Mouse (Mus musculus): ENCODE results near the gene Olfr1183. TPM values are rescaled to one million over a fixed set of nuclear protein-coding genes. Genes with fewer than 3 reads are reported as not detected.
"Not testable (repeated sequence)": the region's sequence is repeated elsewhere in the genome, so short reads cannot be mapped to it uniquely, and the experiment has no call there.

The Olfr1183 gene
- not detected in 2 replicates for polyA plus RNA-seq (2014; fragmentation: Nextera tagmentation; extraction: Ambion mirVana)

DNA sequence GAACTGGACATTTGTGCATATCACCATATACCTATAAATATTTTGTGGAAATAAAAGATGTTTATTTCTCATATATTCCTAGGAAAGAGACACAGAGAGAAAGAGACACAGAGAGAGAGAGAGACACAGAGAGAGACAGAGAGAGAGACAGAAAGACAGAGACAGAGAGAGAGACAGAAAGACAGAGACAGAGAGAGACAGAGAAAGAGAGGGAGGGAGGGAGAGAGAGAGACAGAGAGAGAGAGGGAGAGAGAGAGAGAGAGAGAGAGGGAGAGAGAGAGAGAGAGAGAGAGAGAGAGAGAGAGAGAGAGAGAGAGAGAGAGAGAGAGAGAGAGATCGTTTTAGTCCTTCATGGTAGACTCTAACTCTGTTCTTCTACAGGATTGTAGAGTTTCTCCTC is at the start of gene Olfr1183:
Gene Olfr1183 (plus strand): TSS at position 301 of the 400 bp plus-strand sequence.
- not testable (repeated sequence) for H3K9ac ChIP-seq (ENCODE audit: low read length); H3K4me1 ChIP-seq (ENCODE audit: control insufficient read depth, insufficient read depth, low read length); H3K27ac ChIP-seq (ENCODE audit: low read depth, low read length); H3K9me3 ChIP-seq (replicated peaks; ENCODE audit: control insufficient read depth, low read length); H3K4me2 ChIP-seq (ENCODE audit: low read length); H3K36me3 ChIP-seq (ENCODE audit: control insufficient read depth, insufficient read depth, low read length); DNase-seq (ENCODE audit: low spot score); ATAC-seq; H3K4me3 ChIP-seq (ENCODE audit: low read depth, low read length); H3K27me3 ChIP-seq (replicated peaks; ENCODE audit: control insufficient read depth, insufficient read depth, low read length)
- WGBS = 89% methylated on average over 1 of the region's 1 CpGs

DNA sequence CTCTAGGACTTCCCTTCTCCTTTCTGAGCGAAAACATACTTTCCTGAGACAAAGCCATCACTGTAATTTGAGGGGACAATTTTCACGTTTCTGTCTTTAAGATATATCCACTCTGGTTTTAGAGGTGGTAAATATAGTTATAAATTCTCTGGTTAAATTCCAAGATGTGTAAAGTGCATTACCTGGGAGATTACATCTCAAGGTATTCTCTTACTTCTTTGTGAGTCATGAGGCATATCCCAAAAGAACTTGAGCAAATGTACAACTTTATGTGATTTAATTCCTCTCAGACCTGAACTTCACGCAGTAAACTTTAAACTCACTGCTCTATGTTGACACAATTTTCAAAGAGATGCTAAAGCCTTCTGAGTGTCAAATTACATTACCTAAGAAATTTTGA is 48.3 kb upstream of the Olfr1183 start, which contains the start of gene Olfr1179:
Gene Olfr1179 (minus strand): TSS at position 101 of the 400 bp plus-strand sequence.
- 82% methylated on average over 3 of the region's 3 CpGs for WGBS
- no peak for ATAC-seq

DNA sequence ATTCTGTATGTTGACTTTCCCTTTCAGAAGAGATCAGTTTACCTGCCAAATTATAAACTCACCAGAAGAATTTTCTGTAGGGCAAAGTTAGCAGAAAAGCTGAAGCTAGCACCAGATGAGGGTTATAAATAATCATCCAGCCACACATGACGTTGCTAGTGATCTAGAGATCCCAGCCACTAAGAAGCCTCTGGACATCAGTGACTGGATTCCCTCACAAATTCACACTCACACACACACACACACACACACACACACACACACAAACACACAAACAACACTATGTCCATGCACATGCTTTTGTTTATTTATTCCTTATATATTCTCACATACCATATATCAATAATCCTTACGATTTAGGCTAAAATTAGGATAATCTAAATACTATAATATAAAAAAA is 35.6 kb upstream of the Olfr1183 start, which contains the start of gene Olfr1180:
Gene Olfr1180 (minus strand): TSS at position 101 of the 400 bp plus-strand sequence.
- H3K27ac ChIP-seq (ENCODE audit: low read depth, low read length) = no peak within 1 kb of the TSS
- no peaks in the 10 kb centered on the region for H3K9me3 ChIP-seq (replicated peaks; ENCODE audit: control insufficient read depth, low read length)
- H3K9ac ChIP-seq (ENCODE audit: low read length) = no peak within 1 kb of the TSS
- DNase-seq (ENCODE audit: low spot score) = no peak
- ATAC-seq = no peak
- no peaks in the 10 kb centered on the region for H3K36me3 ChIP-seq (ENCODE audit: control insufficient read depth, insufficient read depth, low read length)
- no peaks in the 10 kb centered on the region for H3K27me3 ChIP-seq (replicated peaks; ENCODE audit: control insufficient read depth, insufficient read depth, low read length)
- H3K4me1 ChIP-seq (ENCODE audit: control insufficient read depth, insufficient read depth, low read length) = no peaks in the 10 kb centered on the region
- H3K4me3 ChIP-seq (ENCODE audit: low read depth, low read length) = no peak within 1 kb of the TSS
- no peak within 1 kb of the TSS for H3K4me2 ChIP-seq (ENCODE audit: low read length)
- 76% methylated on average over 2 of the region's 2 CpGs for WGBS

More for the DNA sequence above, 48.3 kb upstream of the Olfr1183 start, which contains the start of gene Olfr1179:
- H3K27me3 ChIP-seq (replicated peaks; ENCODE audit: control insufficient read depth, insufficient read depth, low read length) = no peaks in the 10 kb centered on the region
- H3K9me3 ChIP-seq (replicated peaks; ENCODE audit: control insufficient read depth, low read length) = no peaks in the 10 kb centered on the region
- no peak within 1 kb of the TSS for H3K27ac ChIP-seq (ENCODE audit: low read depth, low read length)
- H3K36me3 ChIP-seq (ENCODE audit: control insufficient read depth, insufficient read depth, low read length) = no peaks in the 10 kb centered on the region
- H3K9ac ChIP-seq (ENCODE audit: low read length) = no peak within 1 kb of the TSS
- no peak for DNase-seq (ENCODE audit: low spot score)
- no peak within 1 kb of the TSS for H3K4me3 ChIP-seq (ENCODE audit: low read depth, low read length)
- no peak within 1 kb of the TSS for H3K4me2 ChIP-seq (ENCODE audit: low read length)
- H3K4me1 ChIP-seq (ENCODE audit: control insufficient read depth, insufficient read depth, low read length) = no peaks in the 10 kb centered on the region

DNA sequence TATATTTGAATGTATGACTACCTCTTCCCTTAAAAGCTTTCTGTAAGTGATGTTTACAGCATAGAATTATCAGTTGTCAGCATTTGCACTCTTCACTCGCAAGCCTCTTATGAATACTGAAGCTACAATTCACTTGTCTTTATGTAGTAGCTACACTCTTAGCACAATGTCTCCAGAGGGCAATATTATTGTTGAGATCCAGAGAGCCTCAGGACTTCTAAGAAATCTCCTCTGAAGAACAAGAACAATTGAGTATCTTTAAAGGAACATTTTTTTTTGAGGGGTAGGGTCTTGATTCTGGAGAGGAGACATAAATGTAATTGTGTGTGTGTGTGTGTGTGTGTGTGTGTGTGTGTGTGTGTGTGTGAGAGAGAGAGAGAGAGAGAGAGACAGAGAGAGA is 28.6 kb upstream of the Olfr1183 start, which contains the start of gene Olfr1181:
Gene Olfr1181 (minus strand): TSS at position 101 of the 400 bp plus-strand sequence.
- H3K4me3 ChIP-seq (ENCODE audit: low read depth, low read length) = no peak within 1 kb of the TSS
- no peaks in the 10 kb centered on the region for H3K4me1 ChIP-seq (ENCODE audit: control insufficient read depth, insufficient read depth, low read length)
- H3K4me2 ChIP-seq (ENCODE audit: low read length) = no peak within 1 kb of the TSS
- DNase-seq (ENCODE audit: low spot score) (no peak), ATAC-seq (no peak)
- H3K27ac ChIP-seq (ENCODE audit: low read depth, low read length) = no peak within 1 kb of the TSS
- 91% methylated on average over 1 of the region's 1 CpGs for WGBS
- H3K36me3 ChIP-seq (ENCODE audit: control insufficient read depth, insufficient read depth, low read length) = no peaks in the 10 kb centered on the region
- no peaks in the 10 kb centered on the region for H3K9me3 ChIP-seq (replicated peaks; ENCODE audit: control insufficient read depth, low read length)
- no peak within 1 kb of the TSS for H3K9ac ChIP-seq (ENCODE audit: low read length)
- no peaks in the 10 kb centered on the region for H3K27me3 ChIP-seq (replicated peaks; ENCODE audit: control insufficient read depth, insufficient read depth, low read length)

DNA sequence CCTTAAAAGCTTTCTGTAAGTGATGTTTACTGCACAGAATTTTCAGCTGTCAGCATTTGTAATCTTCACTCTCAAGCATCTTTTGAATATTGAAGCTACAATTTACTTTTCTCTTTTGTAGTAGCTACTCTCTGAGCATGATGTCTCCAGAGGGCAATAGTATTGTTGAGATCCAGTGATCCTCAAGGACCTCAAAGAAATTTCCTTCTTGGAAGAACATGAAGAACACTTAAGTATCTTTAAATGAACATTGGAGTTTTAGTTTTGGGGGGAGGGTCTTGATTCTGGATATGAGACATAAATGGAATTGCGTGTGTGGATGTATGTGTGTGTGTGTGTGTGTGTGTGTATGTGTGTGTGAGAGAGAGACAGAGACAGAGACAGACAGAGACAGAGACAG is 5.6 kb upstream of the Olfr1183 start, which contains the start of gene Gm13757:
Gene Gm13757 (minus strand): TSS at position 101 of the 400 bp plus-strand sequence.
- Histone ChIP-seq H3K4me3 (ENCODE audit: low read depth, low read length) (no peak within 1 kb of the TSS), H3K36me3 (ENCODE audit: control insufficient read depth, insufficient read depth, low read length) (no peaks in the 10 kb centered on the region), H3K27me3 (replicated peaks; ENCODE audit: control insufficient read depth, insufficient read depth, low read length) (no peaks in the 10 kb centered on the region), H3K4me2 (ENCODE audit: low read length) (no peak within 1 kb of the TSS), H3K4me1 (ENCODE audit: control insufficient read depth, insufficient read depth, low read length) (no peaks in the 10 kb centered on the region), H3K27ac (ENCODE audit: low read depth, low read length) (no peak within 1 kb of the TSS), H3K9ac (ENCODE audit: low read length) (no peak within 1 kb of the TSS), H3K9me3 (replicated peaks; ENCODE audit: control insufficient read depth, low read length) (no peaks in the 10 kb centered on the region)
- no peak for ATAC-seq
- 100% methylated on average over 1 of the region's 1 CpGs for WGBS
- DNase-seq (ENCODE audit: low spot score) = no peak

DNA sequence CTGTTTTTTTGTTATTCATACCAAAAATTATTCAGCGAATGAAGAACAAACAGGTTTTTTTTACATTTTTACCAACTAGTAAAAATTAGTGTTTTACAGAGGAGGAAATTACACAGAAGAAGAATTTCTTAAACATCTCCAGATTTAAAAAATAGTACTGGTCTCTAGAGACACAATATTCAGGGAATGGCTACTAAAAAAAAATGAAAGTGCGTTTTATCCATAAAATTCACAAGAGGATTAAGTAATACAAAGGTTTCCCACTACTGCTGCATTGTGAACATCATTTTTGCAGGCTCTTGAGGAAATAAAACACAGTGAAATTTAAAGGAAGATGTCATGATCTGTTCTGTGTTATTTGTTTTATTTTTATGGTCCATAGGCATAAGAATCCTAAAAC is 28.6 kb downstream of the Olfr1183 start, which contains the start of gene Olfr1184:
Gene Olfr1184 (plus strand): TSS at position 301 of the 400 bp plus-strand sequence.
- Histone ChIP-seq H3K9me3 (replicated peaks; ENCODE audit: control insufficient read depth, low read length) (no peaks in the 10 kb centered on the region), H3K36me3 (ENCODE audit: control insufficient read depth, insufficient read depth, low read length) (no peaks in the 10 kb centered on the region), H3K27ac (ENCODE audit: low read depth, low read length) (no peak within 1 kb of the TSS), H3K4me3 (ENCODE audit: low read depth, low read length) (no peak within 1 kb of the TSS), H3K4me2 (ENCODE audit: low read length) (no peak within 1 kb of the TSS), H3K9ac (ENCODE audit: low read length) (no peak within 1 kb of the TSS), H3K4me1 (ENCODE audit: control insufficient read depth, insufficient read depth, low read length) (no peaks in the 10 kb centered on the region), H3K27me3 (replicated peaks; ENCODE audit: control insufficient read depth, insufficient read depth, low read length) (no peaks in the 10 kb centered on the region)
- no peak for DNase-seq (ENCODE audit: low spot score)
- WGBS = 93% methylated on average over 2 of the region's 2 CpGs
- ATAC-seq = no peak

DNA sequence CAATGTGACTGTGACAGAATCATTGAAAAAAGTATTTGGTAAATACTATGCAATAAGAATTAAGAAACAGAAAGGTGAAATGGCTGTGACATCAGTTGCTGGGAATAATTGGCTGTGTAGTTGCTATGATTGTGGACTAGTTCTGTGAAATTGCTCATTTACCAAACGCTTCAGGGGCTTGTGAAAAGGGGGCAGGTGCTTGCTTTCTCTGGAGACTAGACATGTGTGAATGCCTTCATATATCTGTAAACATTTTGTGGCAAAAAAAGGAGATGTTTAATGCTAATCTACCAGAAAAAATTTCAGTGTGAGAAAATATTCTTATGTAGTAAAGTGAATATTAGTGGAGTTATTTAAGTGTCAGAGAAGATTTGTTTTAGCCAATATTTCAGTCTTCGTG is 38.4 kb downstream of the Olfr1183 start, which contains the start of gene Olfr1185-ps1:
Gene Olfr1185-ps1 (plus strand): TSS at position 301 of the 400 bp plus-strand sequence.
- H3K27ac ChIP-seq (ENCODE audit: low read depth, low read length) = no peak within 1 kb of the TSS
- H3K36me3 ChIP-seq (ENCODE audit: control insufficient read depth, insufficient read depth, low read length) = no peaks in the 10 kb centered on the region
- 75% methylated on average over 2 of the region's 2 CpGs for WGBS
- no peaks in the 10 kb centered on the region for H3K27me3 ChIP-seq (replicated peaks; ENCODE audit: control insufficient read depth, insufficient read depth, low read length)
- no peak within 1 kb of the TSS for H3K9ac ChIP-seq (ENCODE audit: low read length)
- ATAC-seq = no peak
- DNase-seq (ENCODE audit: low spot score) = no peak
- no peaks in the 10 kb centered on the region for H3K4me1 ChIP-seq (ENCODE audit: control insufficient read depth, insufficient read depth, low read length)
- no peaks in the 10 kb centered on the region for H3K9me3 ChIP-seq (replicated peaks; ENCODE audit: control insufficient read depth, low read length)
- H3K4me3 ChIP-seq (ENCODE audit: low read depth, low read length) = no peak within 1 kb of the TSS
- H3K4me2 ChIP-seq (ENCODE audit: low read length) = no peak within 1 kb of the TSS

DNA sequence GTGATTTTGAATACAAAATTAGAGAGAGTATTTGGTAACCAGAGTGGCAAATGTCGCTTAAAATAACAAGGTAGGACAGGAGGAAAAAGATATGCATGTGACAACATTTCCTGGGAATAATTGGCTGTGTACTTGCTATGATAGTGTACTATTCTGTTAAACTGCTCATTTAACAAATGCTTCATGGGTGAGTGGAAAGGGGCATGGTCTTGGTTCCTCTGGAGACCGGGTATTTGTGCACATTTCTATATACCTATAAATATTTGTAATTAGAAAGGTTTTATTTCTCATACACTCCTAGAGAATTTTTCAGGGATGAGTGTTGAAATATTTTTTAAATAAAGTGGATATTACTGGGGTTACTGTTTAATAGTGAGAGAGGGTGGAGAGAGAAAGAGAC is 63.6 kb downstream of the Olfr1183 start, which contains the start of gene Olfr1186:
Gene Olfr1186 (plus strand): TSS at position 301 of the 400 bp plus-strand sequence.
- H3K9ac ChIP-seq (ENCODE audit: low read length) = no peak within 1 kb of the TSS
- H3K4me1 ChIP-seq (ENCODE audit: control insufficient read depth, insufficient read depth, low read length) = no peaks in the 10 kb centered on the region
- no peaks in the 10 kb centered on the region for H3K36me3 ChIP-seq (ENCODE audit: control insufficient read depth, insufficient read depth, low read length)
- no peaks in the 10 kb centered on the region for H3K9me3 ChIP-seq (replicated peaks; ENCODE audit: control insufficient read depth, low read length)
- H3K4me2 ChIP-seq (ENCODE audit: low read length) = no peak within 1 kb of the TSS
- no peaks in the 10 kb centered on the region for H3K27me3 ChIP-seq (replicated peaks; ENCODE audit: control insufficient read depth, insufficient read depth, low read length)
- DNase-seq (ENCODE audit: low spot score) (no peak), ATAC-seq (no peak)
- no peak within 1 kb of the TSS for H3K27ac ChIP-seq (ENCODE audit: low read depth, low read length)
- H3K4me3 ChIP-seq (ENCODE audit: low read depth, low read length) = no peak within 1 kb of the TSS
- WGBS = 86% methylated on average over 2 of the region's 2 CpGs

Measured in forebrain, embryonic 14.5 days (tissue).